Mouse (Mus musculus) cerebellum, adult 11-12 months (tissue): ENCODE measurements around the gene Smarca2.
A peak's percentile ranks its signal among the peaks of the same experiment; 100 is the strongest.

ENCODE experiments used
- DNase-seq: peaks from one replicate; pipeline ENCODE4 v3.0.0; 2022

Gene Smarca2

DNA sequence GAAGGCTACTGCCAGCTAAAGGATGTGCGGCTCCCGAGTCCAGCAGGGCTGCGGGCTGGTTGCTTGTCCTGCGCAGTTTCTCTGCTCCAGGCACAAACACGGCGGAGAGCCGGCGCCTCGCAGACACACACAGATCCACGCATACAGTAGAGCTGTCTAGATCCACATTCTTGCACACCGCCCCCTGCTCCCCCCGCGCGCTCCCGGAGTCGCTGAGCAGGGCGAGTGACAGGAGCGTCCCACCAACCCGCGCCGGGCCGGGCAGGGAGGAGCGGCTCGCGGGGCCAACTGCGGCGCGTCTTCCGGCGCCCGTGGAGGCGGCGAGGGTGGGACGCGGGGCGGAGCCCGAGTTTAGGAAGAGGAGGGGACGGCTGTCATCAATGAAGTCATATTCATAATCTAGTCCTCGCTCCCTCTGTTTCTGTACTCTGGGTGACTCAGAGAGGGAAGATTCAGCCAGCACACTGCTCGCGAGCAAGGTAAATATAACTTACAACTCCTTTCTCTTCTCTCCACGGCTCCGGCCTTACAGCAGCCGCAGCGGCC, at the start of gene Smarca2:
Gene Smarca2, plus strand, starts transcription at position 296 of the 546 bp plus-strand sequence.
- DNase-seq = peak; percentile 99

DNA sequence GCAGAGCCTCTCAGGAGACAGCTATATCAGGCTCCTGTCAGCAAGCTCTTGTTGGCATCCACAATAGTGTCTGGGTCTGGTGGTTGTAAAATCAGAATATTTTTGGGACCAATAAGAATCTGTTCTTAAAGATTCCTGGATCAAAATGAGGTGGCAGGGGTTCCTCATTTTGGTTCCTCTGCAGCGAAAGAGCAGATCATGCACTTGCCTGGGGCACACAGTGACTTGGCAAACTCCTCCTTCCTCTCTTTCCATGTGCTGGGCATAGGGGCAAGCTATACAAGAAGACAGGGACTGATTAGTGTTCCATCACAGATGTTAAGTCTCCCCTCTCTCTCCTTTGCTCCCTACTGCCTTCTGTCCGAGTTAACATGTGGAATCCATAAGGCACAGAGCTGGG, 40.0 kb upstream of the Smarca2 start:
- DNase-seq = no peak

DNA sequence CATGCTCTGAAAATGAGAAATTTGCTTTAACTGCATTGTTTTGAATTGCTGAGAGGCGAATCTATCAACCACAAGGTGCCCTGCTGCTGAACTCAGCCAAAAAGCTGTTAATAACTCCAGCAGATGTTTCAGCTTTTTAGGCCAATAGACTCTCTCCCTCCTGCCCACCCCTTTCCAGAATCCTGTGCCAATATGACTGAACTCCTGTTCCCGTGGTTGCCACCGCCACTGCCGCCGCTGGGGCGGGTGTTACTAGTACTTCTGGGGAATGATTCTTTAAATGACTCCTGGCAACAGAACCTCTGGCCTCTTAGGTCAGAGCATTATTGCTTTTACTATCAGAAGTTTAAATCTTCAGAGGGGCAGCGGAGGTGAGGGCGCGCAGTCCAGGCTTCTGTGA, 38.7 kb upstream of the Smarca2 start:
- no peak for DNase-seq

DNA sequence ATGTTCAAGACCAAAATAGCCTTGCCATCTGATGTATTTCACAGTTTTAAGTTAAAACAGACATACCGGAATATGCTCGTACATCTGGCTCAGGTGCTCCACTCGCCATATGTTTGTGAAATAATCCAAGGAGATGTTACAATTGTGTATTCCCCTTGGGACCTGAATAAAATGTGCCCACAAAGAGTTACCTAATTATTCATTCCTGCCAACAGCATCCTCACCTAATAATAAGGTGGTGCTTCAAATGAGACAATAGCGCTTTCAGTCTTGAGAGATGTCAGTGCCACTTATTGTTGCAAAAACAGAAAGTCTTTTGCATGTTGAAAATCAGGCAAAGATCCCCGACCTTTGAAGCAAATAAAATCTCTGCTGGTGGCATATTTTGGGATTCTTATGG, 36.6 kb upstream of the Smarca2 start:
- no peak for DNase-seq

DNA sequence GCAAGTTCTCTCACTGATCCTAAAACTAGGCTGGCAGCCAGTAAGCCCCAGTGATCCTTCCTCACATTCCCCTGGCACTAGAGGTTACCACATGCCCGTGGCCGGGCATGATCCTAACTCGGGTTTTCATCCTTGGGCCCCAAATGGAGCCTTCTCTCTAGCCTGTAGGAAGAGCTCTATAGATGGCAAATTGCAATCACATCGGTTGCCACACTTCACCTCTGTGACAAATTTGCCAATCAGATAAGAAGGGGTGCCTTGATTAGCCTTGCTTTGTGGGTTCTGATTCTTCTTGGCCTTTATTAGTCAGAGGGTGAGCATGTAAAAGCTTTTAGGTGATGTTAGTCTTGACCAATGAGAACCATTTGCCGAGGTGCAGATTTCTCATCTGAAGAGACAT, 35.9 kb upstream of the Smarca2 start:
- DNase-seq = no peak

DNA sequence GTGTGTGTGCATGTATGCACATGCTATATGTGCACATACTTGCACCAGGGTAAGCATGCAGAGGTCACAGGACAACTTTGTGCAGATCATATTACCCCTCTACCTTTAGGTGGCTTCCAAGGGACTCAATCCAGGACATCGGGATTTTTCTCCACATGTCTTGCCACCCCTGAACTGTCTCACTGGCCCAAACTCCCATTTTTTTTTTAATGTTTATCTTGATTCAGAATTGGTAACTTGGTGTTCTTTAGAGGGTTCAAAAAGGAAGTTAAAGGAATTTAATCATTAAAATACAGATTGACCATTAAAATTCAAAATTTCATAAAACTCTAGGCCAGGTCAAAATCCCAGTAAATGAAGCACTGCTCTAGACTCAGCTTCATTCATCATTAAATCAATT, 35.4 kb upstream of the Smarca2 start:
- no peak for DNase-seq

DNA sequence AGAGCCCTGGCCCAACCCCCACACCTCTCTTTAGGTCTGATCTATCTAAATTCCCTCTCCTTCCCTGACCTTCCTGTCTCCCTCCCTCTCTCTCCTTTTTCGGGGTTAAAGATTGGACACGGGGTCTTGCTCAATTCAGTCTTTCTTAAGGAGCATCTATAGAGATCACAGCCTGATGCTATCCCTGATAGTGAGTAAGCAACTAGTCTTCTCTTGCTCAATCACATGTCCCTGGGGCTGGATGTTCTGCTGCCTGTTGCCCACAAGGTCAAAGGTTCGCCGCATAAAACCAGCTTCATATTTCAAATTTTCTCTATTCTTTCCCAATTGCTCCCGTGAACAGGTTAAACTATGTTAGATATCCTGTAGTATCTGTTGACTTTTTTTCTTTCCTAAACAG, 25.2 kb upstream of the Smarca2 start:
- DNase-seq = no peak

DNA sequence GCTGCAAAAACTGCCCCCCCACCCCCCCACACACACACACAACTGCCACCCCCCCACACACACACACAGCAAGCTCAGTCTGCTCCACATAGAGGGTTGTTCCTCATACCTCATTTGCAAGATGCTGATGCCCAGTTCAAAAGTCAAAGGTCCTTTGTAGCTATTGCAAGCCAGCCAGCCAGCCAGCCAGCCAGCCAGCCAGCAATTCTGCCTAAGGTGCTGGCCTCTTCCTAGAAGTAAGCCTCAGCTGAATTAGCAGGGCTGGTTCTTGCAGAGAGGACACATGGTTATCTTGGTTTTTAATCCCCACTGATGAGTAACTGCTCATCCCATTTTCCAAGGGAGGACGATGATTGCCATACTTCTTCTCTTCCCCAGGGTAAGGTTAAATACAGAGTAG, 24.8 kb upstream of the Smarca2 start:
- no peak for DNase-seq

DNA sequence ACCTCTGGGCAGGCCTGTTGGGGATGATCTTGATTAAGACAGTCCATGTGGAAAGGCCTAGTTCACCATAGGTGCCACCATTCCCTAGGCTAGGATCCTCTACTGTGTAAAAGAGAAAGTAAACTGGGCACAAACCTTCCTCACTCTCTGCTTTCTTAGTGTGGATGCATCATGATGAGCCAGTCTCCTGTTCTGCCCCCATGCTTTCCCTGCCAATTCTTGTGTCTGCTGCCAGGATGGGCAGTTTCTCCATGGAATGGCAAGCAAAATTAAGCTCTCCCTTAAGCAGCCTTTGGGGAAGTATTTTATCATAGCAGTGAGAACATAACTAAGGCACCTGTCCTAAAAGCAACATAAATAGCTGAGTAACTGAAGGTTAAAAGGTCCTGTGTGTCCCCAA, 10.2 kb upstream of the Smarca2 start:
- DNase-seq = no peak

DNA sequence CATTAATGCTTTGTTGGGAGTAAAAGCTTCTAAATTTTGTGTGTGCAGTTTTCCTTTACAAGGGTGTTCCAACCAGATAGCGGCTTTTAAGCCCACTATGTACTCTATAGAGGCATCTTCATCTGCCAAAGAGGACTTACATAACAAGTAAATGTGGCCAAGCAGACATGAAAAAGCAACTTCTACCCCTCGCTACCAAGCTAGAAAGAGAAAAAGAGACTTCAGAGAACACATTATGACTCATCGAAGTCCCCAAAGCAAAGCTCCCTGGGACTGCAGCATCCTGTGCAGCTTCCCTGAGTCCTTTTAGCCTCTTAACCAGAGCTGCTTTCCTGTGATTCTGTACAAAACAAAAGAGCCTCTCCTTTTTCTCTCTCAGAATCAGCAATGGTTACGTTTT, 3.4 kb upstream of the Smarca2 start:
- no peak for DNase-seq

DNA sequence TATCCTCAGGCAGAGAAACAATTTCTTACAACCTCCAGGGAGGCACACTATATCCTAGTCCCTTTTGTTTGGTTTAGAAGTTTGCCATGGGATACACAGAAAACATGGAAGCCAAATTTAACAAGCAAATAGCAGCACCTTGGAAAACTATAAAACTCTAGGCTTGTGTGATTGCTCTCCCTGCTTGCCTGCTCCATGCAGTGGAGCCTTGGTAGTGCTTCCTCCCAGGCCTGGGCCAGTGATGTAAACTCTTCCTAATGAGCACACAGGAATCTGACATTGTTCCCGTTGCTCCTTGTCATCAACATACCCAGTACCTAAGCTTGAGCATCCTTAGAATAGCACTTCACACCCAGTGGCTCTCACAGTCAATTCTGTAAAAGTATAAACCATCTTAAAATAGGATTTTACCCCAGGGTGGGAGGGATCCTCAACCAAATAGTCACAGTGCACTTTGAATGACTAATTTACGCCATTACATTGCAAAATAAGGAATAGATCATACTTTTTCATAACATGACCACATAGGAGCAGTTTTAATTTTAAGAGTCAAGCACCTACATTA, 1.5 kb upstream of the Smarca2 start:
- peak; percentile 29 for DNase-seq

DNA sequence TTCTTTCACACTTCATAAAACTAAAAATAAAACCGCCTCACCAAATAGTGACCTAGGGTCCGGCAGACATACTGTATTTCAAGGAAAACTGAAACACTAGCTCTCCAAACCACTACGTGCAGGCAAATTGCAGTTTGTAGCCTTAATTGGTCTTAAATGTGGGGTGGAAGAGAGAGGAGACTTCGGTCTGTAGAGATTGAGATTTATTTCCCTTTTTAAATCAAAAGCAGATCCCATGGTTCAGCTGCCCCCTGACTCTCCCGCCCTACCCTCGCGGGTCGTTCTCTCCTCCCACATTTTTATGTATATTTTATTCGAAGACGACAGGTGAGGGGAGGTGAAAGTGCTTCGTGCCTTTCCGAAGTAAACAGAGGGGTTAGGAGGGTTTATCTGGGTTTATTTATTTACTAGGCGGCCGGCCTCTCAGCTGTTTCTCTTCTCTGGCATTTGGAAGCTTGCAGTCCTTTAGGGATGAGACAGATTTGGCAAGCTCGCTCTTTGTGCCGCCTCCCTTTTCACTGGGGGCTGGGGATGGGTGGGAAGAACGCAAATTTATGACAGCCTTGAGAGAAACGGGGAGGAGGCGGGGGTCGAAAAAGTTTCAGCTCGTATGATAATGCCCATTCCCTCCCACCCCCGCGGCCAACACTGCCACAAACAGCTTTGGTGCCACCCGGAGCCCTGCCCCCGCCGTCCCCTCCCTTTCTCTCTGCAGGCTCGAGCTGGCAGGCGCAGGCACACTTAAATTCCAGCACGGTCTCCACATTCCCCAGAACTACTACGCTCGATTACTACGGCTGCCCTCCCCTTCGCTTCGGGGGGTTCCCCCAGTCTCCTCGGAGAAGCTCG, 720 bp upstream of the Smarca2 start:
- DNase-seq = no peak

DNA sequence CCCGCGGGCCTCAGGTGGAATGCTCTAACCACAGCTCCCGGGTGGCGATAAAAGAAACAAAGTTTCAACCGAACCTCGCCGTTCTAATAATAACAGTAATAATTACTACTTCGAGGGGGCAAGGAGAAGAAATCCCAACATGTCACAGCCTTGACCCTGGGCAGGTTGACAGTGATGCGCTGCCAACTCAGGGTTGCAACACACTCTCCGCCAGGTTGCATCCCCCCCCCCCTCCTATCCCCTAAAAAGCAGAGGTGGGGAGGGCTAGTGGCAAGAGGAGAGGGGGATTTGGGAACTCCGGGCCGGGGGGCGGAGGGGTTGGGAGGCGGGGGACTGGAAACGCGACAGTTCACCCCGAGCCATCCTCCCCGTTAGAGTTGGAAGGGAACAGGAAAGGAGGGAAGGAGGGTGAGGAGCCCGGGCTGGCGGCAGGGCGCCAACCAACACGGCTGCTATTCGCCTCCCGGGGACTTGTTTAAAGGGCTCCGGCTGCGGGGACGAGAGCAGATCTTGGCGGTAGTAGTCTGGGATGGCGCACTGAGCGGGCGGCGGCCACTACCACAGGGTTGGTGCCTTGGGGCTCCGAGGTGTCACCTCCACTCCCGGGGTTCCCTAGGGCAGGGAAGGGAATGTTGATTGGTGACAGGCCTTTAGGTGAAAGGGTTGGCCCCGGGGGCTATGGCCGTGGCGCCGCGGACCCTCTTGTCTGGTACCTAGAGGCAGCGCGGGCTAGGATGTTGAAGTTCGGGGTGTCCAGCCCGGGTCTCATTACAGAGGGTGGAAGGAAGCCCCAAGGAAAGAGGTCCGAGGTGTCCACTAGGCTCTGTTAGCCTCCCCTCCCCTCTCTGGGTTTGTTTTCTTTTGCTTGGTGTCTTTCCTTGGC, 829 bp downstream of the Smarca2 start:
- peak; percentile 83 for DNase-seq

DNA sequence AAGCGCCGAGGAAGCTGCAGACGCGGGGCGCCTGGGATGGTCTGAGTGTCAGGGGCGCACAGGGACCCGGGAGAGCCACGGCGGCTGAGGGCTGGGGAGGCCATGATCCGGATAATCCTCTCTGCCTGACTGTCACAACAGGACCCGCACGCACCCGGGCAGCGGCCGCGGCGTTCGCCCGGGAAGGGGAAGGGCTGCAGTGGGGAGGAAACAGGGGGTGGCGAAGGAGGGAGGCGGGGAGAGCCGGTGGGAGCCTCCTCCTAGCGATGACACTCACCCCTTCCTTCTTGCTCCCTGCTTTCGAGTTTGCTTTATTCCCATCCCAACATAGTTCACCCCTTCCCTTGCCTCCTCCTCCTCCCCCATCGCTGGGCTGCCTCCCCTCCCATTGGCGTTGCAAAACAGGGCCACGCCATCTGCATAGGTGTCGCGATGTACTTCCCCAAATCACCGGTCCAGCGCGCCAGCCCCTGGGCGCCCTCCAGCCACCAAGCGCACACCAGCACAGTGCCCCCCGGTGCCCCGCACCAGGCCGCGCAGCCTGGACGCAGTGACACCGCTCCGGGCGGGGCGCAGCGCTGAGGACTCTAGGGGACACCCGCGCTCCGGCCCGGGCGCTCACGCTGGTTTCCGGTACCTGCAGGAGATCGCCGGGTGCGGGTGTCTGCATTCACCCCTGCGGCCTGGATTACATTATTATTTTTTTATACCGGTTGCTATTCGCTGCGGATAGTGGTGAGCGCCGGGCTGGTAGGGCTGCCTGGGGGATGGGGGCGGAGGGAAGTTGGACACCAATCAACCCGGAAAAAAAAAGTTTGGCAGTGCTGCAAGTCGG, 1.7 kb downstream of the Smarca2 start:
- peak; percentile 86 for DNase-seq

DNA sequence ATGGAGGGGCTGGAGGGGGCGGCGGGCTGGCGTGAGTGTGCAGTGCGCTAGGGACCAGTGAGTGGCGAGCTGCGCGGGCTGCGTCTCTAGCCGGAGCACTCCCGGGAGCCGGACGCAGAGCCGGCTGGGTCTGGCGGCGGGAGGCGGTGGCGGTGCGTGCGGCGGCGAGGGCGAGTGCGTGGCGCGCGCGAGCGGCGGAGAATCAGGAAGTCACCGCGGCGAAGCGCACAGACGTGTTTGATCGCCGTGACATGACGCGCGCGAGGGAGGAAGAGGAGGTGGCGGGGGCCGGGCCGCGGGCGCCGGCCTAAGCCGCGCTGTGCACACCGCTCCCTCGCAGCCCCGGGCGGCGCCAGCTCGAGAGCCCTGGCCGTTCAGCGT, 2.3 kb downstream of the Smarca2 start:
- DNase-seq = peak; percentile 83

DNA sequence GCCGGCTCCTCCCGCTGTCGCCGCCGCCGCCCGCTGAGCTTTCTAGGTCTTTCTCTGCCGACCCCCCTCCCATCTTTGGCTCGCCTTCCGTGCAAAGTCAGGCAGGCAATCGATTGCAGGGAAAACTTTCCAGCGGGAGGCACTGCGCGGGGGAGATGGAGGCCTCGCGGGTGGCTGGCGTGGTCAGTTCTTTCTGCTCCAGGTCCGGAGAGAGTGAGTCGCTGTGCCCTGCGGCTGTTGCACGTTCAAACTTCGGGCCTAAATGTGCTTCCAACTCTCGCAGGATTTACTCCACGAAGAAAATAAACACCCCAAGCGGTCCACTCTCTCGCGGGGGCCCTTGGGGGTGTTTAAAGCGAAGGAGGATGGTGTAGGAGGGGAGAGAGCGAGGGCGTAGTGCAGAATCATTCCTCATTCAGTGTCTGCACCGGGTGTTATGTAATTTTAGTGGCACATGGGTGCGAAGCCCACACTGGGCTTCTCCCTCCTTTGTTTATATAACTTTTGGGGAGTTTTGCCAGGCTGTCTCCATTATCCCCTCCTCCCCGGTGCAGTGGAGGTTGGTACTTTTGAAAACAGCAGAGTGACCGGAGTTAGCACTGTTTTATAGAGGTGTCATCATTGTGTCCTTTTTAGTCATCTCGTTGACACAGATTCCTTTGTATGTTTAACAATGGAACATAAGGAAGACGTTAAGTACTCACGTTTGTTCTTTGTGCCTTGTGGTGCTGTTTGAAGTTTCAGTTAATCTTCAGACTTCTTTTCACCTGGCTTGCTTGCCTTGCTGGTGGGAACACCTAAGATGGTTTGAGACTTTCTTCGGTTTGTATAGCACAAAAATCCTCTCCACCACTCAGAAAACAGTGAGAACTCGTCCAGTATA, 2.9 kb downstream of the Smarca2 start:
- DNase-seq = peak; percentile 76

DNA sequence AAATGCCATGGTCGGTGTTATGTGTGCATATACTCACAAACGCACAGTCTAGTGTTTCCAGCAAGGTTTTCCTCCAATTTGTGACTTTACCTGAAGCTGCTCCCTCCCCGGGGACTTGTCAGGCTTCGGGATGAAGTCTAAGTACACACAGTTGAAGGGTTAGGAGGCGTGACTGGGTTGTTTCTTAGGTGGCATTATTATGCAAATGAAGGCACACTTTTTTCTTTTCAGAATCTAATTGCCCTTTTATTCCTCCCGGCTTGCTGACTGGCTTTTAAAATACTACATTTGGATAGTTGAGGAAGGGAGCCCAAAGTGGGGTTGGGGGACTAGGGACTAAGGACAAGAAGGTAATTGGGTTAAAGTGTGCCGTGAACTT, 3.6 kb downstream of the Smarca2 start:
- DNase-seq = no peak

DNA sequence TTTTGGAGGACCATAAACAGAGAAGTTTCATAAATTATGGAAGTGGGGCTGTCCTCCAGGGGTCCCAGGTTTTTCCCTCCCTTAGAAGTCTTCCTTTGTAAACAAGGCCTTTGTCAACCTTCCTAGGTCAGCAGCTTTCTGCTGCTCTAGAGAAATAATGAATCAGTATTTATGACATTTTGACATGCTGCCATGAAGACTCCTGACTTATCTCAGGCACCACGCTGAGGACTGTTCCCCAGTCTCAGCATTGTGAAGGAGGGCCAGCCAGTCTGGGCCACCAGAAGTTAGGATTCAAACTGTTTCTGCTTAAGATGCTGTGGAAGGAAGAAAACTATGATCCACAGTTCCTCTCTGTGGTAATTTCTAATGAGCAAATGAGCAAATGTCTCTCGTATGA, 4.8 kb downstream of the Smarca2 start:
- DNase-seq = no peak

DNA sequence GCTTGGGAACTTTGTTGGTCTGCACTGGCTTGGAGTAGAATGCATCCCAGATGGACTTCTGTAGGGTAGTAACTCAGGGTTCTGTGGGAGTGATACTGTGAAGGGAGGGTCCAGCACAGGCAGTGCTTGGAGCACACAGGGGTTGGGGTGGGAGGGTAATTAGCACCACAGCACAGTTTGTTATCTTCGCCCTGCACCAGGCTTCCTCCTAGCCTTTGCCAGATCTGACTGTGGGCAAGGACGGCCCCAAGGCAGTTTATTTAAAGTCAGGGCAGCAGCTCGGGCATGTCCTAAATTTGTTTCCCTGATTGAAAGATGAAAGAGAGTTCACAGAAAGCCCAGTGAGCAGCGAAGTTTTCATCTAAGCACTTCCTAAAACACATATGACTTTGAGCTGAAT, 8.1 kb downstream of the Smarca2 start:
- no peak for DNase-seq

DNA sequence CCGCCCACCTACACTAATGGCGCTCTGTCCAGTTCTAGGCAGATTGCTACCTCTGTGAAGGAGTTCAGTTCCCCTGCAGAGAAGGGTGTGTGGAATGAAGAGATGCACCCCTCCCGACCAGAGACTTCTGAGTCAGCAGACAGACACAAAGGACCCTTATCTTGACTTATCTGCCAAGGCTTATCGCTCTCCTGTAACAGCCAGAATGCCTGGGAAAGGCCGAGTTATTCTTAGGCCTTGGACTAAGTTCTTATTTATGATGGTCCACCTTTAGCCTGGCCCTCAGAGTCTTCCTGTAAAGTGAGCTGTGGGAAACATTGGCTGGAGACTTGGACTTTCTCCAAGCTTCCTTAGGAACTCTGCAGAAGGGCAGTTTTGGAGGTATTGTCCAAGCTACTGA, 8.8 kb downstream of the Smarca2 start:
- DNase-seq = no peak

DNA sequence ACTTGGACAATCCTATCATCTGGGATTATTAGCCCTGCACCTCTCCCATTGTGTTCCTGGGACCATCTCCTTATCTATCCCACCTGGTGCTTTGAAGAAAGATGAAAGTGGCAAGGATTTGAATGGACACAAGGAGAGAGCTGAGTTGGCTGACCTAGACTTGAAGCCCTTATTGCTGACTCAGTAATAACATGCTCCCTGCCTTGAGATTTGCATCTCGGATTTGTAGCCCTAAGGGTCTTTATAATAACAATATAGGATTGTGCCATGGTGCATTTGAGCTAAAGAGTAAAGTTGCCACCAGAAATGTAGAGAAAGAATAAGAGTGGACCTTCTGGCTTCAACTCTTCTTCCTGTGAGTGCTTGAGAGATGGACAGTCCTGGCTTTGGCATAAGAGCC, 11.4 kb downstream of the Smarca2 start:
- DNase-seq = no peak

DNA sequence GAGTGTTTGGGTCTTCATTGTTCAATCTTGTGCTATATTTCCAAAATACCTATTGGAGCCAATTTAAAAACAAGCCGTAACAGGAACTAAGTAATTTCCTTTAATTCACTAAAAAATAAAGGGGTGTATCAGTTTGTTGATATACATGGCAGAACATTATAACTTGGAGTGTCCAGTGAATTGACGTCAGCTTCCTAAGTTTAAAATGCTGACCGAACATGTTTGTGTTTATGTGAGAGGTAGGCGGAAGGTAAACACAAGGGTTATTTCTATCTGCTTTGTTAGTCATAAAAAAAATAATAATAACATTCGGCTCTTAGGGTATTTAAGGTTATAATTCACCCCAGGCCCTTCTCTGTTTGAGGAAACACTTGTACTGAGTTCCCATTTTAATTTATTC, 12.4 kb downstream of the Smarca2 start:
- no peak for DNase-seq
